12 mouse cellular contexts compared by ENCODE assay signal in genomic region chr4:82614466-82614805, GRCm38 (mm10).
DNase-seq lines count a peak whose midpoint lies in the region; ATAC-seq and TF ChIP-seq lines count a peak whose summit lies in the region.
"Had no signal": no experiment of that assay in that cellular context is flagged by ENCODE, and none has a peak within 500 bp of the region (broad histone marks: within the 10 kb centered on the region; RNA-seq: fewer than 3 reads in every experiment).

No protein-coding gene starts in this region.

- H3K36me3 ChIP-seq in embryonic facial prominence, embryonic 14.5 days (ENCODE audit: control insufficient read depth, insufficient read depth, low read length), result no peaks in the 10 kb centered on the region
- H3K36me3 ChIP-seq in hindbrain, embryonic 14.5 days (replicated peaks; ENCODE audit: control insufficient read depth, insufficient read depth), result no peaks in the 10 kb centered on the region
- no peaks in the 10 kb centered on the region for H3K36me3 ChIP-seq in midbrain, embryonic 14.5 days (ENCODE audit: control insufficient read depth, insufficient read depth, low read length)
- H3K36me3 ChIP-seq: G1E had no signal

- H3K9ac ChIP-seq in embryonic facial prominence, embryonic 14.5 days (ENCODE audit: low read depth, low read length), result no peak overlapping the region
- H3K9ac ChIP-seq in hindbrain, embryonic 14.5 days, result no peak overlapping the region
- no peak overlapping the region for H3K9ac ChIP-seq in midbrain, embryonic 14.5 days (replicated peaks; ENCODE audit: low read length)

- H3K27ac ChIP-seq in gastrocnemius, adult 2 months, result peak overlapping the region; percentile 79
- H3K27ac ChIP-seq in embryonic facial prominence, embryonic 14.5 days (replicated peaks; ENCODE audit: low read depth, low read length), result no peak overlapping the region
- H3K27ac ChIP-seq in hindbrain, embryonic 14.5 days, result peak overlapping the region; percentile 0; the same call in 1 of the 2 replicates
- H3K27ac ChIP-seq in midbrain, embryonic 14.5 days (replicated peaks; ENCODE audit: low read depth, low read length), result 0 out of 2 replicates have a peak overlapping the region, but pooled peaks have one; percentile 27

- no peak overlapping the region for H3K4me2 ChIP-seq in embryonic facial prominence, embryonic 14.5 days (ENCODE audit: low read depth, low read length)
- H3K4me2 ChIP-seq in hindbrain, embryonic 14.5 days (replicated peaks), result no peak overlapping the region
- H3K4me2 ChIP-seq in midbrain, embryonic 14.5 days (ENCODE audit: low read length), result no peak overlapping the region
- H3K4me2 ChIP-seq: heart, embryonic 11.5 days; liver, embryonic 11.5 days had no signal

- no peaks in the 10 kb centered on the region for H3K27me3 ChIP-seq in embryonic facial prominence, embryonic 14.5 days (replicated peaks; ENCODE audit: control insufficient read depth, insufficient read depth, low read length)
- H3K27me3 ChIP-seq in hindbrain, embryonic 14.5 days (ENCODE audit: control insufficient read depth, insufficient read depth, low read length), result no peaks in the 10 kb centered on the region
- H3K27me3 ChIP-seq in midbrain, embryonic 14.5 days (ENCODE audit: control insufficient read depth, insufficient read depth, low read length), result no peaks in the 10 kb centered on the region

- ATAC-seq in embryonic facial prominence, embryonic 14.5 days (ENCODE audit: low read depth), result peak; percentile 7; the same call in 1 of the 2 replicates
- ATAC-seq in hindbrain, embryonic 14.5 days (ENCODE audit: low FRiP score), result peak; percentile 70; the same call in 1 of the 2 replicates
- ATAC-seq in midbrain, embryonic 14.5 days (ENCODE audit: low FRiP score, low TSS enrichment), result peak; percentile 70; the same call in 1 of the 2 replicates

- no peak for TF ChIP-seq CTCF in gastrocnemius, adult 2 months (IDR thresholded peaks at IDR 0.05)

- intact Hi-C loops in gastrocnemius, adult 2 months (cut with DNase I), result loop anchor here (5.0 to 10.0 kb wide), 2 partner anchors 107 to 1120 kb away; no protein-coding TSS in a partner anchor
- intact Hi-C loops in gastrocnemius, postnatal 36 days (cut with DNase I), result loop anchor here (5.0 to 10.0 kb wide), 2 partner anchors 1042 to 1120 kb away; no protein-coding TSS in a partner anchor

- 43% methylated on average over 7 of the region's 7 CpGs for WGBS in embryonic facial prominence, embryonic 14.5 days
- WGBS in hindbrain, embryonic 14.5 days, result 15% methylated on average over 7 of the region's 7 CpGs
- WGBS in midbrain, embryonic 14.5 days, result 16% methylated on average over 7 of the region's 7 CpGs

- no peaks in the 10 kb centered on the region for H3K9me3 ChIP-seq in embryonic facial prominence, embryonic 14.5 days (ENCODE audit: control insufficient read depth, low read length)
- no peaks in the 10 kb centered on the region for H3K9me3 ChIP-seq in hindbrain, embryonic 14.5 days (ENCODE audit: control insufficient read depth, low read length)
- no peaks in the 10 kb centered on the region for H3K9me3 ChIP-seq in midbrain, embryonic 14.5 days (ENCODE audit: control insufficient read depth, low read length)

- no peak overlapping the region for H3K4me3 ChIP-seq in gastrocnemius, adult 2 months
- H3K4me3 ChIP-seq in embryonic facial prominence, embryonic 14.5 days (ENCODE audit: low read depth, low read length), result no peak overlapping the region
- no peak overlapping the region for H3K4me3 ChIP-seq in hindbrain, embryonic 14.5 days (replicated peaks; ENCODE audit: low read length)
- H3K4me3 ChIP-seq in midbrain, embryonic 14.5 days (replicated peaks; ENCODE audit: low read depth, low read length), result no peak overlapping the region

- peaks cover 22% of the 10 kb centered on the region for H3K4me1 ChIP-seq in embryonic facial prominence, embryonic 14.5 days (ENCODE audit: control insufficient read depth, insufficient read depth, low read length)
- peaks cover 18% of the 10 kb centered on the region for H3K4me1 ChIP-seq in hindbrain, embryonic 14.5 days (replicated peaks; ENCODE audit: control insufficient read depth, insufficient read depth, low read length)
- 0 out of 2 replicates have a peak, but pooled peaks cover 4% of the 10 kb centered on the region for H3K4me1 ChIP-seq in midbrain, embryonic 14.5 days (ENCODE audit: control insufficient read depth, insufficient read depth, low read length)

- peak; percentile 23 for DNase-seq in gastrocnemius, adult 2 months
- no peak for DNase-seq in gastrocnemius, postnatal 36 days
- DNase-seq in embryonic facial prominence, embryonic 14.5 days (ENCODE audit: low spot score), result no peak
- DNase-seq in hindbrain, embryonic 14.5 days (ENCODE audit: low spot score), result no peak
- DNase-seq in midbrain, embryonic 14.5 days, result no peak
- DNase-seq in layer of hippocampus, adult 9-10 months (ENCODE audit: low spot score), result no peak
- DNase-seq in spleen, adult 12 weeks (ENCODE audit: low spot score), result no peak
- DNase-seq in cerebellum, postnatal 10 days, result no peak
- DNase-seq: thymus, adult 2 months had no signal

Comparison
In these comparisons a context has a peak if more than half of its experiments do, and no peak if none do; other contexts are left out.
1. ATAC-seq: peak in every context shown above with its lines; median percentile 70 in hindbrain, embryonic 14.5 days; 70 in midbrain, embryonic 14.5 days; 7 in embryonic facial prominence, embryonic 14.5 days.